Mouse (Mus musculus) urinary bladder, postnatal 4 days (tissue): ENCODE results near the gene Klhl25.
"Not testable (repeated sequence)": the region's sequence is repeated elsewhere in the genome, so short reads cannot be mapped to it uniquely, and the experiment has no call there.

Experiments used
- DNase-seq, 2 experiments: peaks; one replicate each; pipeline ENCODE4 v3.0.0; 2021 to 2022; ENCODE audit warnings: low spot score in 2 of 2

Klhl25 gene

GRCm38 (mm10) chr7:75873216-75873615 is 25.1 kb downstream of the Klhl25 start:
- no peak for DNase-seq

GRCm38 (mm10) chr7:75873746-75874145 is 25.6 kb downstream of the Klhl25 start:
- no peak for DNase-seq

- DNase-seq = not testable (repeated sequence)
These were observed 31.3 kb downstream of the Klhl25 start for GRCm38 (mm10) chr7:75879436-75879835.

GRCm38 (mm10) chr7:75880236-75880635 is 32.1 kb downstream of the Klhl25 start:
- no peak for DNase-seq

GRCm38 (mm10) chr7:75880650-75881049 is 32.5 kb downstream of the Klhl25 start:
- DNase-seq = peak; percentile 75 to 85

GRCm38 (mm10) chr7:75881376-75881775 is 33.3 kb downstream of the Klhl25 start:
- no peak for DNase-seq

GRCm38 (mm10) chr7:75881791-75882190 is 33.7 kb downstream of the Klhl25 start:
- no peak for DNase-seq

GRCm38 (mm10) chr7:75891466-75891865 is 43.4 kb downstream of the Klhl25 start:
- DNase-seq = no peak

- DNase-seq = no peak
These were observed 44.6 kb downstream of the Klhl25 start for GRCm38 (mm10) chr7:75892737-75893136.

GRCm38 (mm10) chr7:75893709-75894108 is 45.6 kb downstream of the Klhl25 start:
- no peak for DNase-seq

GRCm38 (mm10) chr7:75897041-75897440 is 48.9 kb downstream of the Klhl25 start:
- DNase-seq = no peak

GRCm38 (mm10) chr7:75899102-75899501 is 51.0 kb downstream of the Klhl25 start:
- DNase-seq = no peak

GRCm38 (mm10) chr7:75899517-75899916 is 51.4 kb downstream of the Klhl25 start:
- no peak for DNase-seq

- DNase-seq = no peak
These were observed 51.8 kb downstream of the Klhl25 start for GRCm38 (mm10) chr7:75899954-75900353.

- no peak for DNase-seq
These were observed 57.0 kb downstream of the Klhl25 start for GRCm38 (mm10) chr7:75905145-75905544.

GRCm38 (mm10) chr7:75910035-75910651 is 62.0 kb downstream of the Klhl25 start:
- DNase-seq = no peak

- no peak for DNase-seq
These were observed 62.5 kb downstream of the Klhl25 start for GRCm38 (mm10) chr7:75910652-75911035.

GRCm38 (mm10) chr7:75913952-75914351 is 65.8 kb downstream of the Klhl25 start:
- peak; percentile 64 to 81 for DNase-seq

GRCm38 (mm10) chr7:75915550-75915949 is 67.4 kb downstream of the Klhl25 start:
- DNase-seq = not testable (repeated sequence)

- DNase-seq = no peak
These were observed 69.6 kb downstream of the Klhl25 start for GRCm38 (mm10) chr7:75917662-75918061.

- not testable (repeated sequence) for DNase-seq
These were observed 71.6 kb downstream of the Klhl25 start for GRCm38 (mm10) chr7:75919745-75920144.
